Mouse (Mus musculus): ENCODE measurements at regions not wholly inside any gene's neighbourhood (a gene's known extent, or its start where the extent isn't known, plus 50 kb on each side); places are given as distances from the start of the nearest gene placed in this dataset.
A peak's percentile ranks its signal among the peaks of the same experiment; 100 is the strongest.

DNA sequence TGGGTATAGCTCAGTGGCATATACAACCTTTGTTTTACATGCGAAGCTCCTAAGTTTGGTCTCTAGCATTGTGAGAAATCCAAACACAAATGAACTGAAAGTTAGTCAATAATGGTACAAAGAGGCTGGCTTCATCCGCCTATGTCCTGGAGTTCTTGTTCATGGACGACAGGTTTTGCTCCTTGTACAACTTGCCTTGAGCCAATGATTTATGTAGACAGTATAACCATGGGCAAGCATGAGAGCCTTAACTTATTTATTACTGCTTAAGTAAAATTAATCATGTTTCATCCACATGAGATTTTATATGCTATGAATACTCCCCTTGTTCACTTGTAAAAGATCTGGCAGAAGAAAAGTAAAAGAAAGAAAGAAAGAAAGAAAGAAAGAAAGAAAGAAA is 205.7 kb upstream of the Tet2 start:
- DNase-seq (ENCODE audit: low read depth, low spot score): no peak

DNA sequence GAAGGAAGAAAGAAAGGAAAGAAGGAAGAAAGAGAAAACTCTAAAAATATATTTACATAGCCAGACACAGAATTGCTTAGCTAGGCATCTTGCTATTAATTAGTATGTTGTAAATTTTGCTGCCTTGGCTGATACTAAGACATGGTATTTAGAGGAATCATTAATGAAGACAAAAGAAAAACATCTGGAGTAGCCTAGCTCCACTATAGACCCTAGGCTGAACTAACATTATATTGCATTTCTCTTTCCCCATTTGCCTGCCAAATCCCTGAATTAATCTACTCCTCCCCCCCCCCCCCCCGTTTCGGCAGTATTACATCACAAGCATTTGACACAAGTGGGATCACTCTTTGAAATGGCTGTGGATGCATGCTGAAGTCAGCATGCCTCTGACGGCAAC is 206.1 kb upstream of the Tet2 start:
- no peak for DNase-seq (ENCODE audit: low read depth, low spot score)

DNA sequence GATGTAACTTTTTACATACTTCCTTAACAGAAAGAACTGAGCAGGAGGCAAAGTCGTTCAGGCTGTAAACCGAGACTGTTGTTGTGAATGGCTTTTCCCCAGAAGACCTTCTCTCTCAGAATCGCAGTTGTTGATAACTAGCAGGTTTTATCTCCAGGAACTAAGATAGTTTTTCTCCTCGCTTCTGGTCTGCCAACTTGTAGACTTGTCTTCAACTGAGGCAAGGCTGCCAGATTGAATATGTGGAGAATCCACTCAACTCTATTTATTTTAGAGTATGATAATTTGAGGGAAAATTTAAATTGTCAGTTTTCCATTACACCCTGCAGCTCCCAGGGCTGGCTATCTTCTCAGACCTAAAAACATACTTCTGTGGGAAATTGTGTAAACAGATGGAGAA is 206.6 kb upstream of the Tet2 start:
- DNase-seq (ENCODE audit: low read depth, low spot score): no peak

DNA sequence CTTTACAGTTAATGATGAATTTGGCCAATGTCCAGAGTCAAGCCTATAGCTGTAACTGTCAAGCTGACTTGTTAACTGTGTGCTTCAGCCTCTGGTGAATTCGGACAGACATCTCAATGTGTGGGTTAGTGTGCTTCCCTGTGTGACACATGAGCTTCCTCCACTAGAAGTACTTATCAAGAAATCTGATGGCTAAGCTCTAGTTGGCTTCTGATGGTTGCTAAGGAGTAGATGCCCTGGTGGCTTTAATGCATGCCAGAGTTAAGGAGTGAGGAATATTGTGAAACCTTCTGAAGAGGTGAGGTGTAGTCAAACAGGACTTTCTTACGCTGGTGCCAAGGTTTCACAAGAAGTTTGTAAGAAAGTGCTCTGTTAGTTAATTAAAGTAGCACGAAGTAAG is 208.1 kb upstream of the Tet2 start:
- no peak for DNase-seq (ENCODE audit: low read depth, low spot score)

DNA sequence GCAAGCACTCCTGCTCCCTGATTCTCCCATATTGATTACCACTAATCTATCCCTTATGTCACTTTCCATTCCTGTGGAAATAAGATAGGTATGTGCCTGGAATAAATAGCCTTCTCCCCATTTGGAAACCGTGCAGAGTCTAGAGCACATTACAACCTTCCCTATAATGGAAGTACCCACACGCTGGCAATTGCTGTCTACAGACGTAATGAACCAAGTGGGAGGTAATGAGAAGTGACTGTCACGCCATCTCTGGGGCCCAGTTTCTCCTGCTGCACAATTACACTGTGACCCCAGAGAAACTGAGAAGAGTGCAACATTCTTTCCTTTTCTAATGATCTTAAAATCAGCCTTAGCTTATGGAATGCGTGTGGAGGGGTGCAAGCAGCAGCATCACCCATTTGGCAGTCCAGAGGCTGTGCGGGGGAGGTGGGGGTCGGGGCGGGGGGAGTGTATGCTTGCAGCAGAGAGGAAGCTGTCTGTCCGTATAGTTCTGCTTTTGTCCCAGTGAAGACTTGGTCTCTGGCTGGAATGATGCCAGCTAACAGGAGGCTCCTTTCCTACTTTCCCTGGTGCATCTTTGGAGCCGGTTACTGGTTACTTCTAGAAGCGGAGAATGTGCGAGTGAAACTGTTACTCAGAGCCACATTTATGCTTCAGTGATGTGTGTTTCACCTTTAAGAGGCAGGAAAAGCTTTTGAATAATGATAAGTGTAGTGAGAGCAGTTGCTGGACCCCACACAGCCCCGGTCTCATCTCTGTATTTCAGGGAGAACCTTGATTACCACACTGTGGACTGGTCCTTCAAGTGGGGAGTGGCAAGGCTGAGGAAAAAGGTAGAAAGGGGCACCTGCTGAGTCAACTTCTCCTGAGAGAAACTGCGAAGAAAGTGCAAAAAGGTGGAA is 209.3 kb upstream of the Tet2 start:
- no peak for DNase-seq (ENCODE audit: low read depth, low spot score)

DNA sequence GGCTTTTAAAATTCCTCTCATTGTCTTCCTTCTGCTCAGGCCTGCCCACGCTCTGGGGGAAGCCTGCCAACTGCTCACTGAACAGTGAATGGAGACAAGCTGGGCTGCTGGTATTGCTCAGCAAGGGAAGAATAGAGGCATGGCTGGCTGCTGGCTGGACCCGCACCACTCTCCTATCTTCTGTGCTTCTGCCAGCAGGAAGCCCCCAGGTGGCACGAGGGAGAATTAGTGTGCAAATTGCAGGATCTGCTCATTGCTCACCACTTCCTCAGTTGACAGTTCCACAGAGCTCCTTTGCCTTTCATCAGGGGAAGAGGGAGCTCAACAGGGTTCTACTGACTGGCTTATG is 209.9 kb upstream of the Tet2 start:
- no peak for DNase-seq (ENCODE audit: low read depth, low spot score)

DNA sequence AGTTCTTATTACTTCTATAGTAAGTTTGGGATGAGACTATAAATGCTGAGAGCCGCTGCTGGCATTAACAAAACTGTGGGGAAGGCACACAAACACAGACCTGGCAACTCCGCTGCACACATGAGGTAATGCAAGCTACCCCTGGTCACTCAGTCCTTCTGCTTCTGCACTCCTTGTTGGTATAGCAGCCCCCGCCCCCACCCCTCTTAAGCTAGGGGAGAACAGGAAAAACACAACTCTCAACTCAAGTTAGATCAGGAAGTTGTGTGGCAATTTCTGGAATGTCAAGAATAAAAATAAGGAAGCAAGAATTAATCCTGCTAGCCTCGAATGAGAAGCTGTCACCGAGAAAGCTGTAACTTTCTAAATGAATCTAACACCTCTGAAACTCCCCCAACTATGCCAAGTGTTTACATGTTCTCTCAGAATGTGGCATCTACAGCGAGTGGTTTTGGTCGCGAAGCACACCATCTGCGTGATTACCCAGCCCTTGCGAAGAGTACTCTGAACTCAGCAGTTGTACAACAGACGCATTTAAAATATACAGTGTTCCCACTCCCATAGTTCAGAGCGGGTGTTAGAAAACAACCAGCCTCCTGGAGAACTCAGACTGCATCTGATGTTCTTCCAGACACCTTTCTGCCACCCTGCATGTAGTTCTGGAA is 212.9 kb upstream of the Tet2 start:
- DNase-seq (ENCODE audit: low read depth, low spot score): no peak

DNA sequence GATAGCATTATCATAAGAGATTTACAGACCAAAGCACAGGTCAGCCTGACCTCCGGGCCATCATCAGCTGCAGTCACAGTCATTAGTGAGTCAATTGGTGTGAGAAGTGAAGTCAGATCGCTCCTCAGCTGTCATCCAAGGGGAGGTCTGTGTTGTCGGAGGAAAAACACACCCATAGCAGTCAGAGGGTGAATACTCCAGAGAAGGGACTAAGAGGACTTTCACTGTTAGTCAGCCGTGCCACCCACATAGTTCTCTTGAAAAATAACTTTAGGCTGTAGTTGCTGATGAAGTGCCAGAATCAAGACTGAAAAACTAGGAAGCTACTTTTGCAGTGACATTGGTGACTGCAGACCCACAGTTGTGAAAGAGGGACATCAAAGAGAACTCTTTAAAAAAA is 213.5 kb upstream of the Tet2 start:
- no peak for DNase-seq (ENCODE audit: low read depth, low spot score)

DNA sequence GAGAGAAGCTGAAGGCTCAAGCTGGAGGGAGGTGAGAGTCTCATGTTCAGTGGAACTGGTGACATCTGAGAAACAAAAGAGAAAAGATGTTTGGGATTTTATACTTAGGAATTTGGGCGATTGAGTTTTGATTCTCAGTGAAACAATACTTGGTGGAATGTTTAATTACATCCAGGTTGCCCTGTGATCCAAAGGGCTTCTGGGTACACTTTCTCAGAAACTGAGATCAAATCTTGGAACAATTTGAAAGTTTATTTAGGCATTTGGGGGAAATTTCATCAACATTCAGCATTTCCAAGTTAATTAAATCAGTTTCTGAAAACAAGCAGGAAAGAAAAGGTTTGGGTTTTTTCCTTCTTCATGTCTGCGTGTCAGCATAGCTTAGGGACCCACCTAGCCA is 214.7 kb upstream of the Tet2 start:
- no peak for DNase-seq (ENCODE audit: low read depth, low spot score)

DNA sequence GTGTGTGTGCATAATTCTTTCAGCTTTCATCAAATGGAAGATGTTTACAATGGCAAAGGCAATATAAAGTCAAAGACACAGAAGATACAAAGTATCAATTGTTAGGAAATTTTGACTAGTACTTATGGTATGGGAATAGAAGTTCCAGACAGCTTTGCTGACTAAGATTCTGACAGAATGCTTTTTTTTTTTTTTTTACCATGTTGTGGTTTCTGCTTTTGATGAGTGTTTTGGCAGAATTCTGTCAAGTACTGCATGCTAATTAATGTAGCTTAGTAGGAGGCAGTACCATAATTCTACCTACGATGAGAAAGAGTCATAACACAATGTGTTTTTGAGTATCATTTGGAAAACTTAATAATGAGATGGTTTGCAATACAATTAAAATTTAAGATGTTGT is 215.3 kb upstream of the Tet2 start:
- DNase-seq (ENCODE audit: low read depth, low spot score): no peak

DNA sequence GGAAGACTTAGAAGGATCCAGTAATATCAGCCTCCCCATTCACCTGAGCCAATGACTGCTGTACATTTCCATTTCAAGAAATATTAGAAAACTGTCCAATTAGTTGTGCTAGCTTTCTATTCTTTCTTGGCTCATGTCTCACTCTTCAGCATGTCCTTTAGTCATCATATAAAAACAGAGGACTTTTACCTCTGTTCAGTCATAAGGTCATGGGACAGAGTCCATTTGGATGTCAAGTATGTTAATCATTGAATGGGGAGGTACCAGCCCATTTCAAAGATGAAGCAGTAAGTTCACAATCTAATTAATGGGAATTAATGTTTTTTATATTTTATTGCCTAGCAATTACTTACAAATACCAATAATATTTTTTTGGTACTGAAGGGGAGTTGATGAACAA is 218.8 kb upstream of the Tet2 start:
- no peak for DNase-seq (ENCODE audit: low read depth, low spot score)

DNA sequence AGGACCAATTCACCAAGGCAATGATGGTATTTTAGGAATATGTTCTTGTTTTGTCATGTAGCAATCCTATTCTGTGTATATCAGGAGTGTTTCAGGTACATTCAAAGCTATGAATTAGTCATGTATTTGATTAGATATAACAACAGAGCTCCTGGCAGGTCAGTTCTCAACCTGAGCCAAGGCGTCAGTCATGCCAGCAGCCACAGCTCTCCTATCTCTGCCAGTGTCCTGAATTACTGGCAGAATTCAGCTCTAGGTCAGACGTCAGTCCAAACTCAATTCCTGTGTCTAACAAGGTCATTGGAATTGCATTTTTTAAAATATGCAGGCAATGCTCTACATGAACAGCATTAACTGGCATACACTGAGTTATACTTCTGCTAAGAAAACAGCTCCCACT is 228.6 kb upstream of the Tet2 start:
- DNase-seq (ENCODE audit: low read depth, low spot score): no peak

DNA sequence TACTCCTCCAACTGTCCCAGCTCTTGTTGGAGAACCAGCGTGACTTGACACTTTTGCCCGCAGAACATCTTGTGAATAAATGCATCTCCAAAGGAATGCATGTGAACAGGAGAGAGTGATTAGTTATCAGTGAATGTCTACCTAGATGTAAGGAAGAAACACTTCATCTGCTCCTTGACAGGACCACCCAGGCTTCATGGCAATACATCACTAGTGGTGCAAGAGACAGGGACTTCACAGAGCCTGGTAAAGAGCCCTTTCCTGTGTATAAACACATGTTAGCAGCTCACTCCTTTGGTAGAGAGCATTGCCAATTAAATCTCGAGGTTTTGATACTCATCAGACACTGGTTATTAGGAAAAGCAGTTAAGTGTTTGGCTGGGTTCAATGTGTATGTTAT is 229.3 kb upstream of the Tet2 start:
- DNase-seq (ENCODE audit: low read depth, low spot score): no peak

DNA sequence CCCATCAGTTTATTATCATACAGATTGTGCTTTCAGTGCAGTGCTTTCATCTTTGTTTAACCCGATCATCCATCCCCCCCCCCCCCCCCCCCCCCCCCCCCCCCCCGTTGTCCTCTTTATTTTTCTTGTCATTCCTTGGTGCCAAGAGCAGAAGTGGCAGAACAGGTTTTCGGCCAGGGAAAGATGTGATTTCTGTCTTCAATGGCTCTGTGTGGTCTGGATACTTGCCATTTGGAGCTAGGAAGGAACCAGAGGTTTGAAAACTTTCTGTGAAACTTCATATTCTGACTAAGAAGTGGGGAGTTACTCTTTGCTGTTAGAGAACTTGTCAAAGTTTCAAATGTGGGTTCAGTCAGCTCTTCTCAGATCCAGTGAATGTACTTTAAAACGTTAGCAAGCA is 231.1 kb upstream of the Tet2 start:
- no peak for DNase-seq (ENCODE audit: low read depth, low spot score)

DNA sequence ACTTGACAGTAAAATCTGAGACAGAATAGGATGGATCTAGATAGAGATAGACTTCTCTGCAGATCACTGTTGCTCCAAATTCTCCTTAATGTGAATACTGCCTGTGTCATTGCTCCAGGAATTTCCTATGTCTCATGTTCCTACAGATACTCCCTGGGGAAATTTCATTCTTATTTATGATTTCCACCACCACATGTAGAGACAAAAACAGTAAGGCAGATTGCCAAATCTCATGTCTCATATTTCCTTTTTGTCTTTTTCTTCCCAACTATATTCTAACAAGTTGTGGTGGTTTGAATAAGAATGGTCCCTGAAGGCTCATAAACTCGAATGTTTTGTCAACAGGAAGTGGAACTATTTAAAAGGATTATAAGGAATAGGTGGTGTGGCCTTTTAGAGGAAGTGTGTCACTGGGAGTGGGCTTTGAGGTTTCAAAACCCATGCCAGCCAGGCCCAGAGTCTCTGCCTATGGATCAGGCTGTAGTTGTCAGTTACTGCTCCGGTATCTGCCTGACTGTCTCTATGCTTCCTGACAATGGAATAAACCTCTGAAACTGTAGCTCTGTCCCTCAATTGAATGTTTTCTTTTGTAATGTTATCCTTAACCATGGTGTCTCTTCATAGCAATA is 234.3 kb upstream of the Tet2 start:
- DNase-seq (ENCODE audit: low read depth, low spot score): no peak

DNA sequence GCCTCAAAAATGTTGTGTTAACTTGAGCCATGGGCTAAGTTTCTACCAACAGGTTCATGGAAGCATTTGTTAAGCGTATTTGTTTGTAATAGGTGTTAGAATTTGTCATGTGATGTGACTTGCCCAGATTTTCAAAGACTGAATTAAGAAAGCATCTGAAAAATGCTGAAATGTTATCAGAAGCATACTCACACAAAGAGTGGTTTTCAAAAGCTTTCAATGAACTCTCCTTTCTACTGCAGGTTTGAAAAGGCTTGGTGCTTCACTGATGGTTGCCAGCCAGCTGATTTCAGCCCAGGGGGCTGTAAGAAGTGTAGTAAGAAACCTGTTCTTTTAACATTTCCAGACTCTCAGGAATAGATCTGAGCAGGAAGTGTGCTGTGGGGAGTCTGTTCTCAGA is 238.1 kb upstream of the Tet2 start:
- no peak for DNase-seq (ENCODE audit: low read depth, low spot score)

DNA sequence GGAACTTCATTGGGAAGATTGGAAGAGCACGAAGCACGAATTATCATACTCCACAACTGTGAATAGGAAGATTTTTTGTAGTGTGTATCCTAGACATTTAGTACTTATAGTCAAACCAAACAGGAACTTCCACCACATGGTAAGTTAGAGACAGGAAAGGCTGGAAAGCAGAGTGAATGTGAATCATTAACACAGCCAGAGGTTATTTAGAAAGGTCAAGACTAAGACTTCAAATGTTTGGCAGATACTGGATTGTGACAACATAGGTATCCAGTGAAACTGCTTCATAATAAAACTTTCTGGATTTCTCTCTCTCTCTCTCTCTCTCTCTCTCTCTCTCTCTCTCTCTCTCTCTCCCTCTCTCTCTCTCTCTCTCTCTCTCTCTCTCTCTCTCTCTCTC is 246.4 kb upstream of the Tet2 start:
- no peak for DNase-seq (ENCODE audit: low read depth, low spot score)

DNA sequence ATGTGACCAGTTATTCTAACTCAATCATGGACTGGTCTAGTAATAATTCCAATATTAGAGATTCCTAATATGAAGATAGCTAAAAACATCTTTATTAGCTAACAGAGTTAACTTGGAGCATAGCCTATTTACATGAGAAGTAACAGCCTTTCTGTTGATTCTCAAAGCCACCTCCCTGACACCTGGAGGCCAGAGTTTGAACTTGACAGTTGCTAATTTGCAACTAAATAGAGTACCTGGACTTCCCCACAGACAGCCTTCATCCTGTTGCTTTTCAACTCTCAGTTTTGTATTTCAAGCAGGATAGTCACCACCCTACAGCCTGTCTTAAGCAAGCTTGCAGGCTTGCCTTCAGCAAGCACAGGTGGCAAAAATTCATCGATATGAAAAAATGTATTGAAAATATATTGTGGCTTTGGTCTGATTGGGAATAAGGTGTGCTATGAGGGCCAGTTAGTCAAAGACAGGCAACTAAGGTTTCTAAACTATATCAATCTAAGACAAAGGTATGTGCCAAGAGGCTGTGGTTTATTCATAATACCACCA is 264.1 kb upstream of the Tet2 start:
- peak; percentile 13 for DNase-seq (ENCODE audit: low read depth, low spot score)

DNA sequence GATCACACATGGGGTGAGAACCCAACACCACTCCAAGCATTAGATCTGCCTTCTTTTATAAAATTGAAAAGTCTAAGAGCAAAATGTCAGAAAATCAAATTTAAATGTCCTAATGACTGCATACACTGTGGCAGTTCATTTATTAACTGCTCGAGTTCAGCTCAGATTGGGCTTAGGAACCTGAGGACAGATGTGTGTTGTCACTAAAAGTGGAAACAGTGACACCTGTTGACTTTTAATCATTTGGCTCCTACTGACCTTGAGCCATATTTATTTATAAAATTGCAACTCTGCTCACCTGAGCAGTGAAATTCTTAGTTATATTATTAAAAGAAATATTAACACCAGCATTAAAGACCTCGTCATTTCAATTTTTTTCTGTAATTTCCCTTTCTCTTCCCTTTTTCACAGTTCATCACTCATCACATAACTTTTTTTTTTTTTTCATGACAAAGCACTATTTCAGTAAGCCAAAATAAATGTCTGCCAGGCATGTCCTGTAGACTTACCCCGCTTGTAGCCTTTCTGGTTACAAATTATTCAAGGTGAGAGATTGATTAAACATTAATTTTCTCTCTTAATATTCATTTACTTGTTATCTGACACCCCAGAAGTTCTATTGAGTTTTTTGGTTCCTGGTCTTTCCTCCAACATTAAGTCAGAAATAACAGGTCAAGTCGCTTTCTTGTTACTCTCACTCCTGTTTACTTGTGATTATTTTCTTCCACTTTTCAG is 274.2 kb upstream of the Tet2 start:
- no peak for DNase-seq (ENCODE audit: low read depth, low spot score)

DNA sequence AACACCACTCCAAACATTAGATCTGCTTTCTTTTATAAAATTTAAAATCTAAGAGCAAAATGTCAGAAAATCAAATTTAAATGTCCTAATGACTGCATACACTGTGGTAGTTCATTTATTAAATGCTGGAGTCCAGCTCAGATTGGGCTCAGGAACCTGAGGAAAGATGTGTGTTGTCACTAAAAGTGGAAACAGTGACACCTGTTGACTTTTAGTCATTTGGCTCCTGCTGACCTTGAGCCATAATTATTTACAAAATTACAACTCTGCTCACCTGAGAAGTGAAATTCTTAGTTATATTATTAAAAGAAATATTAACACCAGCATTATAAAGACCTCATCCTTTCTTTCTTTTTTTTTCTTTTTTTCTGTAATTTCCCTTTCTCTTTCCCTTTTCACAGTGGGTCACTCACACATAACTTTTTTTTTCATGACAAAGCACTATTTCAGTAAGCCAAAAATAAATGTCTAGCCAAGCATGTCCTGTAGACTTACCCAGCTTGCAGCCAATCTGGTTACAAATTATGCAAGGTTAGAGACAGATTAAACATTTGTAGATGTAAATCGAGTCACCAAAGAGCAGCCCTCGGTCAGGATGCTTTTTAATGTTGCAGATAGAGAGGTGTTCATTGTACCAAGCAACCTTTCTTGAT is 288.9 kb upstream of the Tet2 start:
- DNase-seq (ENCODE audit: low read depth, low spot score): no peak

DNA sequence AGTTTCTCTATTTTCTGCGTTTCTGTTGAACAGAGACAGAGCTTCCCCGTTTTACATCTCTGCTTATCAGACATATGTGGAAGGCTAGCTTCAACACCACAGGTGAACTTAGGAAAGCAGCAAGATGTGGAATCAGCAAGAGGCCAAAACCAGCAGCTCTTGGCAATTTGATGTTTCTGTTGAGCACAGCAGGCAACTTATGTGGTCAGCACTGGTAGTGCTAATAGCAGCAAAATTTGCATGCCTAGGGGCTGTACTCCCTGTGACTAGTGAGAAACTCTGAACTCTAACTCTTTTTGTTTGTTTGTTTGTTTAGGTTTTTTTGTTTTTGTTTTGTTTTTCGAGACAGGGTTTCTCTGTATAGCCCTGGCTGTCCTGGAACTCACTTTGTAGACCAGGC is 289.5 kb upstream of the Tet2 start:
- DNase-seq (ENCODE audit: low read depth, low spot score): no peak

DNA sequence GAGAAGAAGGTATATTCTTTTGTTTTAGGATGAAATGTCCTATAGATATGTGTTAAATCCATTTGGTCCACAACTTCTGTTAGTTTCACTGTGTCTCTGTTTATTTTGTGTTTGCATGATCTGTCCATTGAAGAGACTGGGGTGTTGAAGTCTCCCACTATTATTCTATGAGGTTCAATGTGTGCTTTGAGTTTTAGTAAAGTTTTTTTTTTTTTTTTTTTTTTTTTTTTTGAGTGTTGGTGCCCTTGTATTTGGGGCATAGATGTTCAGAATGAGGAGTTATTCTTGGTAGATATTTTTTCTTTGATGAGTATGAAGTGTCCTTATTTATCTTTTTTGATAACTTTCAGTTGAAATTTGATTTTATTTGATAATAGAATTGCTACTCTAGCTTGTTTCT is 301.4 kb upstream of the Tet2 start:
- DNase-seq (ENCODE audit: low read depth, low spot score): no peak
